Mouse (Mus musculus) lung, postnatal 0 days (tissue): ENCODE results near the gene Mrps9. TPM values are rescaled to one million over a fixed set of nuclear protein-coding genes. Genes with fewer than 3 reads are reported as not detected.
A peak's percentile ranks its signal among the peaks of the same experiment; 100 is the strongest.

Source experiments
- ATAC-seq: fragments of 200-750 bp; cut with Nextera tagmentation; 2 replicates; pipeline ENCODE4 v1.8.0; 2017; ENCODE audit warnings: moderate library complexity
- DNase-seq: peaks from one replicate; pipeline ENCODE4 v3.0.0-alpha.2; 2016; ENCODE audit warnings: low spot score
- H3K27ac ChIP-seq: fragments of 300-500 bp; sonication (generic); 2 replicates; pipeline ENCODE4 v1.5.1; 2014; ENCODE audit warnings: antibody characterized with exemption, mild to moderate bottlenecking, low read length, mixed read lengths
- H3K27me3 ChIP-seq: fragments of 300-500 bp; sonication (generic); replicated peaks from 2 replicates; pipeline ENCODE4 v1.6.1; 2014; ENCODE audit warnings: low read length, mixed read lengths; ENCODE audit not compliant: insufficient read depth
- H3K36me3 ChIP-seq: fragments of 300-500 bp; sonication (generic); 2 replicates; pipeline ENCODE4 v1.6.1; 2014; ENCODE audit warnings: low read length, mixed read lengths; ENCODE audit not compliant: insufficient read depth
- H3K4me1 ChIP-seq: fragments of 300-500 bp; sonication (generic); 2 replicates; pipeline ENCODE4 v1.6.1; 2014; ENCODE audit warnings: antibody characterized with exemption, low read depth, low read length, mixed read lengths; ENCODE audit not compliant: insufficient read depth
- H3K4me2 ChIP-seq: fragments of 300-500 bp; sonication (generic); replicated peaks from 2 replicates; pipeline ENCODE4 v1.6.1; 2014; ENCODE audit warnings: low read depth, mild to moderate bottlenecking, low read length, moderate library complexity, mixed read lengths
- H3K4me3 ChIP-seq: fragments of 300-500 bp; sonication (generic); 2 replicates; pipeline ENCODE4 v1.5.1; 2014; ENCODE audit warnings: low read depth, low read length
- H3K9ac ChIP-seq: fragments of 300-500 bp; sonication (generic); replicated peaks from 2 replicates; pipeline ENCODE4 v1.6.1; 2014; ENCODE audit warnings: low read depth, mild to moderate bottlenecking
- H3K9me3 ChIP-seq: fragments of 300-500 bp; sonication (generic); 2 replicates; pipeline ENCODE4 v1.6.1; 2016; ENCODE audit warnings: low read length, mixed read lengths
- CTCF ChIP-seq: IDR thresholded peaks from 2 replicates; pipeline ENCODE4 v1.5.1; 2016; ENCODE audit warnings: antibody characterized with exemption, mild to moderate bottlenecking
- EP300 ChIP-seq: IDR thresholded peaks from 2 replicates; pipeline ENCODE4 v1.6.1; 2016; ENCODE audit warnings: antibody characterized with exemption, mild to moderate bottlenecking, control low read depth
- WGBS: fragments of 180-500 bp; shearing (Covaris S2); extraction: QIAGEN DNeasy Blood & Tissue Kit; methylation state at CpG from one replicate; pipeline ENCODE4 v1.1.7; 2014; 5-methylcytosine and 5-hydroxymethylcytosine counted together
- polyA plus RNA-seq: library from polyadenylated mRNA; unstranded; fragments of >200 nt; fragmentation: Nextera tagmentation; extraction: Ambion mirVana; gene quantifications from 2 replicates; pipeline ENCODE4 v1.2.1, GENCODE M21; 2015

Gene Mrps9
- 41.1 and 41.2 TPM in 2 replicates for polyA plus RNA-seq

DNA sequence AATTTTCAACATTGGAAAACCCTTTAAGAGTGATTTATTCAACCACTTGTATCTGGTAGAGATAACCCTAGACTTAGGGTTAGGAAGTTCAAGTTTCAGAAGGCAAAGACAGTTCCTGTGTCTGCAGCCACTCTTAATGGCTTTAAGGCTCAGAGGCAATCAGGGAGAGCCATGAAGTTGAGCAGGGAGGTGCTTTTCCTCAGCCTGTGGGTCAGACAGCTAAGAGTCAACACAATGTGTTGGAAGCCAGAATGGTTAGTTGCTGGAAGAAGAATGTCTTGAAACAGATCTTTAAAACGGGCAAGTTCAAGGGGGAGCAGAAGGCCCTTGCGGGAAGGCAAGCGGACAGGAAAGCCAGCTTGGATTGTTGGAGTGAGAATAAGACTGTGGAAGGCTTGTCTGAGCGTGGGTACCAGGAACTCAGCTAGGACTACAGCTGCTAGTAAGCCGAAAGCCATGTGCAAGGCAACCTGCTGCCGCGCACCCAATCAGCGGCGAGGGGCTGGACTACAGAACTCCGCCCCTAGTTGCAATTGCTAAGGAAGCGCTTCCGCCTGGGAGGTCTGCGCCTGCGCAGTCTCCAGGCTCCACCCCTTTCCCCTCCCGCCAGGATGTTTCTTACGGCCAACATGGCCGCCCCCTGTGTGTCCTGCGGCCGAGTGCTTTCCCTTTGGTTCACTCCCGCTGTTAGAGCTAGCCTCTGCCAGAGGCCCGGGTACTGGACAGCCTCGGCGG is at the start of gene Mrps9:
TSS of gene Mrps9 (plus strand) at position 571 of the 735 bp plus-strand sequence.
- DNase-seq (peak; percentile 98), ATAC-seq (peak; percentile 99)
- Histone ChIP-seq H3K4me2 (peak within 1 kb of the TSS; percentile 70), H3K4me3 (peak within 1 kb of the TSS; percentile 96), H3K9ac (peak within 1 kb of the TSS; percentile 80), H3K27ac (peak within 1 kb of the TSS; percentile 76), H3K9me3 (no peaks in the 10 kb centered on the region), H3K4me1 (peaks cover 3% of the 10 kb centered on the region; the same call in 1 of the 2 replicates), H3K27me3 (no peaks in the 10 kb centered on the region), H3K36me3 (no peaks in the 10 kb centered on the region)
- TF ChIP-seq EP300 (no peak), CTCF (no peak)
- under 1% methylated on average over 23 of the region's 23 CpGs for WGBS

GRCm38 (mm10) chr1:42813301-42813845 is 37.7 kb upstream of the Mrps9 start:
- TF ChIP-seq CTCF: no peak
- TF ChIP-seq EP300: no peak
- Histone ChIP-seq H3K27ac (no peak overlapping the region), H3K9me3 (no peaks in the 10 kb centered on the region), H3K9ac (no peak overlapping the region), H3K4me3 (no peak overlapping the region), H3K4me1 (no peaks in the 10 kb centered on the region), H3K36me3 (no peaks in the 10 kb centered on the region), H3K27me3 (no peaks in the 10 kb centered on the region), H3K4me2 (no peak overlapping the region)
- ATAC-seq (no peak), DNase-seq (no peak)
- 78% methylated on average over 6 of the region's 6 CpGs for WGBS

DNA sequence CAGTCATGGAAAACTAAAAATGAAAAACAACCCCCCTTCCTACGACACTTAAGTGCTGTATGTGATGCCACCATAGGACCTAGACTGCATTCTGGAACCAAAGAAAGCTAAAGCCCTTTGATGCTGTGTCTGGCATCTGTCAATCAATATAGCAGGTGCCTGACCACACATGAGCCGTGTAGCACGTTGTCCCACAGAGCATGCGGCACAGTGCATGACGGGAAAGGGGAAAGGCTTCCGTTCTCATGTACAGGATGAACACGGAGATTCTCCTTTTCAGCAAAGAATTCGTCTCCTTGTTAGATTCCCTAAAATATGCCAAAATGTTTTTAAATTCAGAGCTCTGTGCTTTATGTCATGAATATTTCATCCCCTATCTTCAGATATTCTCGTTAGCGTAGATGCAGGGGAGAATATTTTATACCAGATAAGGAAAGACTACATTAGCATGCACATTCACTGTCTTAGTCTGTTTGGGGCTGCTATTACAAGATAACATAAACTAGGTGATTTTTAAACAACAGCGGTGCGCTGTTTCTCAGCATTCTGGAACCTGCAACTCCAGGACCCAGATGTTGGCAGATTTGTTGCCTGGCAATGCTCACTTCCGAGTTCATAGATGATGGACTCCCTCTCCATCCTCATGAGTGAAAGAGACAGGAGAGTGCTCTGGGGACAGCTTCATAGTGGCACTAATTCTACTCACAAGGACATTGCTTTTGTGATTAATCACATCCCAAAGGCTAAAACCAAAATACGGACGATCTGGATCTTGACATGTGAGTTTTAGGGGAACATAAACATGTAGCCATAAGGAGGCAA is 36.0 kb upstream of the Mrps9 start:
- no peak for ATAC-seq
- Histone ChIP-seq H3K36me3 (no peaks in the 10 kb centered on the region), H3K4me2 (no peak overlapping the region), H3K27ac (no peak overlapping the region), H3K4me1 (no peaks in the 10 kb centered on the region), H3K4me3 (no peak overlapping the region), H3K9ac (no peak overlapping the region), H3K27me3 (no peaks in the 10 kb centered on the region), H3K9me3 (no peaks in the 10 kb centered on the region)
- DNase-seq: no peak
- no peak for TF ChIP-seq EP300
- TF ChIP-seq CTCF: no peak
- 74% methylated on average over 15 of the region's 15 CpGs for WGBS

DNA sequence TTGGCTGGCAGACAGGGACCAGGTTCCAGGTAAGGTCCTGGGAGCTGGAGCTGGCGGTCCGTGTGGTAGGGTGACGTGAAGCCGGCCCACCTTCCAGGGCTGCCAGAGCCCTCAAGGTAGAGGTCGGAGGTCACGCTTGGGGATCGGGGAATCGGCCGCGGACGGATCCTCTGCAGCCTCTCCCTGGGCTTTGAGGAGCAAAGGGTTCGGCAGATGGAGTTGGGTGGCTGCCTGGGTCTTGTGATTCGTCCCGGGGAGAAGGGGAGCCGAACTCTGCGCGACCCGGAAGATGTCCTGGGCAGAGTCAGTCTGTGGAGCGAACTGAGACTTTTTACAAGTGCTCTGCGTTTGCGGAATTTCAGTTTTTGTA is 350 bp downstream of the Mrps9 start:
- ATAC-seq (peak; percentile 65), DNase-seq (peak; percentile 53)
- H3K4me1 ChIP-seq: peaks cover 3% of the 10 kb centered on the region; the same call in 1 of the 2 replicates
- H3K27ac ChIP-seq: peak overlapping the region; percentile 76
- H3K4me3 ChIP-seq: peak overlapping the region; percentile 96
- H3K9me3 ChIP-seq: no peaks in the 10 kb centered on the region
- no peak for TF ChIP-seq CTCF
- no peak for TF ChIP-seq EP300
- peak overlapping the region; percentile 80 for H3K9ac ChIP-seq
- WGBS: under 1% methylated on average over 21 of the region's 21 CpGs
- no peaks in the 10 kb centered on the region for H3K27me3 ChIP-seq
- peak overlapping the region; percentile 70 for H3K4me2 ChIP-seq
- H3K36me3 ChIP-seq: no peaks in the 10 kb centered on the region

DNA sequence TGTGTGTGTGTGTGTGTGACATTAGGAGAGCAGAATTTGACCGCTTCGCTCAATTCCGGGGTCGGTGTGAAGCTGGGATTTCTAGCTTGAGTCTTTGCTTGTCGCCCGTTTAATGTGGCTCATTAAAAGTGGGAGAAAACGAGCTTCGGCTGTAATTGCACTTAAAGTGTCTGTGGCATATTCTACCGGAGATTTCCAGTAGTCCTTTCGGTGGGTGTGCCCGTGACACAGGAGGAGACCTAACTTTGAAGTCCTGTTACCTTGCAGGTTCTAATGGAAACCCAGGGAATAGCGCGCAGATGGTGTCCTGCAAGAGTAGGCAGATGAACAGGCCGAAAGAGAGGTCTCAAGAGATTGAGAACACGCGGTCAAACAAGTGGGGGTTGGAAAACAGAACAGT is 777 bp downstream of the Mrps9 start:
- WGBS: 1% methylated on average over 16 of the region's 16 CpGs
- no peak for ATAC-seq
- TF ChIP-seq CTCF (no peak), EP300 (no peak)
- H3K9me3 ChIP-seq: no peaks in the 10 kb centered on the region
- peaks cover 3% of the 10 kb centered on the region; the same call in 1 of the 2 replicates for H3K4me1 ChIP-seq
- no peak overlapping the region for H3K27ac ChIP-seq
- no peaks in the 10 kb centered on the region for H3K36me3 ChIP-seq
- H3K9ac ChIP-seq: peak overlapping the region; percentile 80; the same call in 1 of the 2 replicates
- peak overlapping the region; percentile 96 for H3K4me3 ChIP-seq
- H3K27me3 ChIP-seq: no peaks in the 10 kb centered on the region
- DNase-seq: peak; percentile 19
- peak overlapping the region; percentile 70 for H3K4me2 ChIP-seq

GRCm38 (mm10) chr1:42864719-42865250 is 13.8 kb downstream of the Mrps9 start:
- Histone ChIP-seq H3K27me3 (no peaks in the 10 kb centered on the region), H3K4me2 (no peak overlapping the region), H3K27ac (no peak overlapping the region), H3K9me3 (no peaks in the 10 kb centered on the region), H3K4me1 (no peaks in the 10 kb centered on the region), H3K9ac (no peak overlapping the region), H3K36me3 (peaks cover 4% of the 10 kb centered on the region), H3K4me3 (no peak overlapping the region)
- ATAC-seq (0 out of 2 replicates have a peak, but pooled peaks have one; percentile 4), DNase-seq (no peak)
- TF ChIP-seq EP300 (no peak), CTCF (no peak)
- WGBS: 92% methylated on average over 5 of the region's 5 CpGs
